Mouse (Mus musculus) liver, postnatal 0 days (tissue): ENCODE data around the gene Psmb9. TPM values are rescaled to one million over a fixed set of nuclear protein-coding genes. Genes with fewer than 3 reads are reported as not detected.

Experiments
- ATAC-seq: fragments of 200-750 bp; cut with Nextera tagmentation; 2 replicates; pipeline ENCODE4 v1.8.0; 2017; ENCODE audit warnings: mild to moderate bottlenecking, moderate library complexity
- DNase-seq: peaks from one replicate; pipeline ENCODE4 v3.0.0-alpha.2; 2016
- H3K27ac ChIP-seq: fragments of 300-500 bp; sonication (generic); 2 replicates; pipeline ENCODE4 v1.5.1; 2014; ENCODE audit warnings: antibody characterized with exemption, moderate library complexity, mild to moderate bottlenecking, low read depth
- H3K27me3 ChIP-seq: fragments of 300-500 bp; sonication (generic); 2 replicates; pipeline ENCODE4 v1.6.1; 2014; ENCODE audit warnings: low read length, control low read depth, mixed read lengths; ENCODE audit not compliant: insufficient read depth
- H3K36me3 ChIP-seq: fragments of 300-500 bp; sonication (generic); replicated peaks from 2 replicates; pipeline ENCODE4 v1.6.1; 2014; ENCODE audit warnings: mild to moderate bottlenecking, control low read depth, low read length, moderate library complexity, mixed read lengths; ENCODE audit not compliant: insufficient read depth
- H3K4me1 ChIP-seq: fragments of 300-500 bp; sonication (generic); 2 replicates; pipeline ENCODE4 v1.6.1; 2014; ENCODE audit warnings: antibody characterized with exemption, mild to moderate bottlenecking, control low read depth; ENCODE audit not compliant: insufficient read depth
- H3K4me2 ChIP-seq: fragments of 300-500 bp; sonication (generic); 2 replicates; pipeline ENCODE4 v1.6.1; 2014; ENCODE audit warnings: low read depth, mild to moderate bottlenecking, low read length, moderate library complexity, mixed read lengths
- H3K4me3 ChIP-seq: fragments of 300-500 bp; sonication (generic); 2 replicates; pipeline ENCODE4 v1.5.1; 2014; ENCODE audit warnings: low read depth, low read length
- H3K9ac ChIP-seq: fragments of 300-500 bp; sonication (generic); replicated peaks from 2 replicates; pipeline ENCODE4 v1.6.1; 2014; ENCODE audit warnings: mild to moderate bottlenecking, moderate library complexity
- H3K9me3 ChIP-seq: fragments of 300-500 bp; sonication (generic); 2 replicates; pipeline ENCODE4 v1.6.1; 2016; ENCODE audit warnings: mild to moderate bottlenecking, control low read depth, low read length, mixed read lengths
- CTCF ChIP-seq: sonication (generic); IDR thresholded peaks from 2 replicates; pipeline ENCODE4 v1.5.1; 2016; ENCODE audit warnings: antibody characterized with exemption, low read depth
- EP300 ChIP-seq: IDR thresholded peaks from 2 replicates; pipeline ENCODE4 v1.6.1; 2016; ENCODE audit warnings: antibody characterized with exemption, low read depth, mild to moderate bottlenecking
- WGBS: fragments of 180-500 bp; shearing (Covaris S2); extraction: QIAGEN DNeasy Blood & Tissue Kit; methylation state at CpG from one replicate; pipeline ENCODE4 v1.1.7; 2014; ENCODE audit not compliant: insufficient replicate concordance; 5-methylcytosine and 5-hydroxymethylcytosine counted together
- polyA plus RNA-seq: library from polyadenylated mRNA; unstranded; fragments of >200 nt; fragmentation: Nextera tagmentation; extraction: Ambion mirVana; gene quantifications from 2 replicates; pipeline ENCODE4 v1.2.1, GENCODE M21; 2015

Psmb9 gene
- polyA plus RNA-seq, 1 experiment from 2014 or later: 20.4 TPM

GRCm38 (mm10) chr17:34139416-34139815 is 48.1 kb downstream of the Psmb9 start:
- Histone ChIP-seq H3K27ac (no peak overlapping the region), H3K4me3 (peak overlapping the region; percentile 13; the same call in 1 of the 2 replicates), H3K9ac (0 out of 2 replicates have a peak overlapping the region, but pooled peaks have one; percentile 26), H3K9me3 (no peaks in the 10 kb centered on the region), H3K4me1 (peaks cover 8% of the 10 kb centered on the region; the same call in 1 of the 2 replicates), H3K27me3 (peaks cover 32% of the 10 kb centered on the region), H3K4me2 (peak overlapping the region; percentile 44), H3K36me3 (no peaks in the 10 kb centered on the region)
- no peak for ATAC-seq
- DNase-seq: no peak
- no peak for TF ChIP-seq CTCF
- no peak for TF ChIP-seq EP300
- 23% methylated on average over 16 of the region's 16 CpGs for WGBS

- Histone ChIP-seq H3K4me3 (no peak overlapping the region), H3K9ac (no peak overlapping the region), H3K9me3 (no peaks in the 10 kb centered on the region), H3K4me1 (peaks cover 8% of the 10 kb centered on the region; the same call in 1 of the 2 replicates), H3K27ac (no peak overlapping the region), H3K36me3 (no peaks in the 10 kb centered on the region), H3K27me3 (peaks cover 32% of the 10 kb centered on the region), H3K4me2 (no peak overlapping the region)
- no peak for DNase-seq
- TF ChIP-seq CTCF (no peak), EP300 (no peak)
- 85% methylated on average over 7 of the region's 7 CpGs for WGBS
- ATAC-seq: no peak
Observed at GRCm38 (mm10) chr17:34138655-34139054, 48.9 kb downstream of the Psmb9 start.

- peaks cover 32% of the 10 kb centered on the region for H3K27me3 ChIP-seq
- H3K9ac ChIP-seq: no peak overlapping the region
- H3K4me2 ChIP-seq: no peak overlapping the region
- H3K9me3 ChIP-seq: no peaks in the 10 kb centered on the region
- 63% methylated on average over 7 of the region's 7 CpGs for WGBS
- H3K36me3 ChIP-seq: no peaks in the 10 kb centered on the region
- no peak overlapping the region for H3K4me3 ChIP-seq
- TF ChIP-seq EP300 (no peak), CTCF (no peak)
- no peak for ATAC-seq
- H3K4me1 ChIP-seq: peaks cover 8% of the 10 kb centered on the region; the same call in 1 of the 2 replicates
- DNase-seq: no peak
- H3K27ac ChIP-seq: no peak overlapping the region
Observed at GRCm38 (mm10) chr17:34137601-34138000, 50.0 kb downstream of the Psmb9 start.

- H3K4me1 ChIP-seq: peaks cover 8% of the 10 kb centered on the region; the same call in 1 of the 2 replicates
- WGBS: 6% methylated on average over 31 of the region's 31 CpGs
- H3K4me3 ChIP-seq: peak overlapping the region; percentile 43
- DNase-seq (peak; percentile 98), ATAC-seq (peak; percentile 98)
- H3K4me2 ChIP-seq: peak overlapping the region; percentile 74
- no peak overlapping the region for H3K27ac ChIP-seq
- no peak for TF ChIP-seq EP300
- TF ChIP-seq CTCF: peak; percentile 100
- 0 out of 2 replicates have a peak overlapping the region, but pooled peaks have one; percentile 6 for H3K9ac ChIP-seq
- H3K36me3 ChIP-seq: no peaks in the 10 kb centered on the region
- no peaks in the 10 kb centered on the region for H3K9me3 ChIP-seq
- H3K27me3 ChIP-seq: peaks cover 24% of the 10 kb centered on the region
Observed at GRCm38 (mm10) chr17:34135297-34136224, 52.0 kb downstream of the Psmb9 start.

- no peak overlapping the region for H3K4me3 ChIP-seq
- DNase-seq: no peak
- WGBS: 80% methylated on average over 3 of the region's 3 CpGs
- peaks cover 15% of the 10 kb centered on the region for H3K27me3 ChIP-seq
- no peak overlapping the region for H3K4me2 ChIP-seq
- H3K9me3 ChIP-seq: no peaks in the 10 kb centered on the region
- H3K4me1 ChIP-seq: peaks cover 13% of the 10 kb centered on the region
- no peak overlapping the region for H3K9ac ChIP-seq
- ATAC-seq: no peak
- TF ChIP-seq CTCF (no peak), EP300 (no peak)
- no peaks in the 10 kb centered on the region for H3K36me3 ChIP-seq
- H3K27ac ChIP-seq: no peak overlapping the region
Observed at GRCm38 (mm10) chr17:34134451-34134850, 53.1 kb downstream of the Psmb9 start.

- Histone ChIP-seq H3K9ac (no peak overlapping the region), H3K9me3 (no peaks in the 10 kb centered on the region), H3K27ac (no peak overlapping the region), H3K36me3 (no peaks in the 10 kb centered on the region), H3K4me1 (peaks cover 22% of the 10 kb centered on the region), H3K4me2 (no peak overlapping the region), H3K27me3 (peaks cover 12% of the 10 kb centered on the region; the same call in 1 of the 2 replicates), H3K4me3 (no peak overlapping the region)
- TF ChIP-seq EP300 (no peak), CTCF (peak; percentile 43)
- ATAC-seq (no peak), DNase-seq (no peak)
- WGBS: 76% methylated on average over 11 of the region's 11 CpGs
Observed at GRCm38 (mm10) chr17:34133289-34133688, 54.3 kb downstream of the Psmb9 start.

Other genes with a start within 250 kb of the Psmb9 start
- 82.2 and 85.5 TPM in 2 replicates for gene Pfdn6, start 247.4 kb downstream of the Psmb9 start, polyA plus RNA-seq
- gene Wdr46, start 247.1 kb downstream of the Psmb9 start, polyA plus RNA-seq: 12.7 and 12.8 TPM in 2 replicates
- gene B3galt4, start 236.3 kb downstream of the Psmb9 start, polyA plus RNA-seq: 2.2 and 2.4 TPM in 2 replicates
- gene Vps52, start 232.0 kb downstream of the Psmb9 start, polyA plus RNA-seq: 12.5 and 13.4 TPM in 2 replicates
- gene Rps18, start 231.8 kb downstream of the Psmb9 start, polyA plus RNA-seq: 1,510 and 1,549 TPM in 2 replicates
- 274 and 288 TPM in 2 replicates for gene H2-K1, start 187.4 kb downstream of the Psmb9 start, polyA plus RNA-seq
- 6.0 and 7.1 TPM in 2 replicates for gene Ring1, start 163.1 kb downstream of the Psmb9 start, polyA plus RNA-seq
- 49.1 and 51.6 TPM in 2 replicates for gene H2-Ke6, start 159.7 kb downstream of the Psmb9 start, polyA plus RNA-seq
- gene Slc39a7, start 156.1 kb downstream of the Psmb9 start, polyA plus RNA-seq: 41.3 and 43.4 TPM in 2 replicates
- 16.2 and 16.4 TPM in 2 replicates for gene Rxrb, start 156.0 kb downstream of the Psmb9 start, polyA plus RNA-seq
- 0.21 and 0.47 TPM in 2 replicates for gene Col11a2, start 148.3 kb downstream of the Psmb9 start, polyA plus RNA-seq
- gene H2-Oa, start 95.4 kb downstream of the Psmb9 start, polyA plus RNA-seq: 0.72 and 0.85 TPM in 2 replicates
- 9.7 and 11.9 TPM in 2 replicates for gene H2-DMa, start 68.2 kb downstream of the Psmb9 start, polyA plus RNA-seq
- 29.2 and 32.5 TPM in 2 replicates for gene Brd2, start 65.1 kb downstream of the Psmb9 start, polyA plus RNA-seq
- gene H2-DMb2, start 44.5 kb downstream of the Psmb9 start, polyA plus RNA-seq: 1.9 and 2.1 TPM in 2 replicates
- 3.9 and 4.0 TPM in 2 replicates for gene H2-DMb1, start 34.7 kb downstream of the Psmb9 start, polyA plus RNA-seq
- 8.8 and 9.3 TPM in 2 replicates for gene Tap1, start 211 bp downstream of the Psmb9 start, polyA plus RNA-seq
- 49.7 and 51.6 TPM in 2 replicates for gene Psmb8, start 10.0 kb upstream of the Psmb9 start, polyA plus RNA-seq
- gene Tap2, start 15.8 kb upstream of the Psmb9 start, polyA plus RNA-seq: 9.8 and 10.5 TPM in 2 replicates
- 1.1 and 1.2 TPM in 2 replicates for gene H2-Ob, start 51.1 kb upstream of the Psmb9 start, polyA plus RNA-seq
- gene H2-Ab1, start 69.9 kb upstream of the Psmb9 start, polyA plus RNA-seq: 22.7 and 24.9 TPM in 2 replicates
- 12.0 and 15.3 TPM in 2 replicates for gene H2-Aa, start 100.1 kb upstream of the Psmb9 start, polyA plus RNA-seq
- 8.2 and 9.3 TPM in 2 replicates for gene H2-Eb1, start 118.1 kb upstream of the Psmb9 start, polyA plus RNA-seq
- not detected in 2 replicates for gene H2-Eb2, start 137.9 kb upstream of the Psmb9 start, polyA plus RNA-seq
- not detected in 2 replicates for gene Btnl2, start 167.1 kb upstream of the Psmb9 start, polyA plus RNA-seq
- gene Btnl1, start 189.4 kb upstream of the Psmb9 start, polyA plus RNA-seq: not detected in 2 replicates
- 0.08 TPM in 1 of 2 replicates, not detected in the other for gene BC051142, start 211.1 kb upstream of the Psmb9 start, polyA plus RNA-seq